Mouse (Mus musculus): ENCODE results near the gene Hint1.
A peak's percentile ranks its signal among the peaks of the same experiment; 100 is the strongest.
"Not testable (repeated sequence)": the region's sequence is repeated elsewhere in the genome, so short reads cannot be mapped to it uniquely, and the experiment has no call there.

Gene Hint1

GRCm38 (mm10) chr11:54896646-54897045 is 30.5 kb downstream of the Hint1 start:
- not testable (repeated sequence) for DNase-seq (ENCODE audit: low spot score)

GRCm38 (mm10) chr11:54897470-54897869 is 31.3 kb downstream of the Hint1 start:
- no peak for DNase-seq (ENCODE audit: low spot score)

GRCm38 (mm10) chr11:54899657-54900056 is 33.5 kb downstream of the Hint1 start:
- DNase-seq (ENCODE audit: low spot score): no peak

GRCm38 (mm10) chr11:54902333-54903323 is 36.4 kb downstream of the Hint1 start, which contains the start of gene Gpx3:
Gene Gpx3, plus strand, starts transcription at chr11:54902453.
- DNase-seq (ENCODE audit: low spot score): peak; percentile 79

GRCm38 (mm10) chr11:54903339-54903738 is 37.2 kb downstream of the Hint1 start:
- DNase-seq (ENCODE audit: low spot score): no peak

GRCm38 (mm10) chr11:54903940-54904706 is 37.9 kb downstream of the Hint1 start:
- no peak for DNase-seq (ENCODE audit: low spot score)

- DNase-seq (ENCODE audit: low spot score): no peak
Measured at GRCm38 (mm10) chr11:54905086-54905485, 38.9 kb downstream of the Hint1 start.

GRCm38 (mm10) chr11:54905931-54906330 is 39.7 kb downstream of the Hint1 start:
- no peak for DNase-seq (ENCODE audit: low spot score)

GRCm38 (mm10) chr11:54906466-54906865 is 40.3 kb downstream of the Hint1 start:
- no peak for DNase-seq (ENCODE audit: low spot score)

- DNase-seq (ENCODE audit: low spot score): no peak
Measured at GRCm38 (mm10) chr11:54907259-54907658, 41.1 kb downstream of the Hint1 start.

- DNase-seq (ENCODE audit: low spot score): no peak
Measured at GRCm38 (mm10) chr11:54909273-54909672, 43.1 kb downstream of the Hint1 start.

GRCm38 (mm10) chr11:54910081-54910665 is 44.0 kb downstream of the Hint1 start:
- no peak for DNase-seq (ENCODE audit: low spot score)

- DNase-seq (ENCODE audit: low spot score): no peak
Measured at GRCm38 (mm10) chr11:54911201-54911600, 45.0 kb downstream of the Hint1 start.

GRCm38 (mm10) chr11:54911671-54912502 is 45.7 kb downstream of the Hint1 start:
- no peak for DNase-seq (ENCODE audit: low spot score)

- no peak for DNase-seq (ENCODE audit: low spot score)
Measured at GRCm38 (mm10) chr11:54912503-54913316, 46.5 kb downstream of the Hint1 start.

GRCm38 (mm10) chr11:54913841-54914240 is 47.7 kb downstream of the Hint1 start:
- no peak for DNase-seq (ENCODE audit: low spot score)

- DNase-seq (ENCODE audit: low spot score): no peak
Measured at GRCm38 (mm10) chr11:54917461-54917860, 51.3 kb downstream of the Hint1 start.

GRCm38 (mm10) chr11:54918273-54918672 is 52.1 kb downstream of the Hint1 start:
- DNase-seq (ENCODE audit: low spot score): no peak
